Mouse (Mus musculus): ENCODE measurements at regions not wholly inside any gene's neighbourhood (a gene's known extent, or its start where the extent isn't known, plus 50 kb on each side); places are given as distances from the start of the nearest gene placed in this dataset.

DNA sequence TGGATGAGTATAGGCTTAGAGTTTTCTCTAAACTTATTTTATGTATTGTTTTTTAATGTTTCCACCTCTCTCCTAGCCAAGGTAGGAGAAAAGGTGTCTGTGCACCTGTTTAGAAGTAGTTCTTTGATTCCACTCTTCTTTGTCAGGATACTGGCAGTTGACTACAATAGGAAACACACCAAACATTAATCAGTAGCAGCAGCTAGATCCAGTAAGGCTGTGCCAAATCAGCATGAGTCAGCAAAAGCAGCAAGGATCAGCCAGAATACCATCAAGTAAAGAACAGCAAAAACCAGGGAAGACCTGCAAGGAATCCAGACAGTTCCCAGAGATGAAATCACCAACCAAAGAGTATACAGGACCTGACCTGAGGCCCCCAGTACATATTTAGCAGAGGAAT lies 303.7 kb downstream of the Gm21833 start:
- Histone ChIP-seq H3K4me2 (ENCODE audit: low read length) (no peak overlapping the region), H3K4me3 (ENCODE audit: low read depth, low read length) (no peak overlapping the region), H3K27ac (ENCODE audit: low read length) (no peak overlapping the region), H3K9me3 (replicated peaks; ENCODE audit: control insufficient read depth, low read length, poor library complexity, severe bottlenecking) (0 out of 2 replicates have a peak, but pooled peaks cover 2% of the 10 kb centered on the region), H3K9ac (ENCODE audit: low read depth, low read length) (no peak overlapping the region), H3K4me1 (ENCODE audit: control insufficient read depth, insufficient read depth, low read length) (no peaks in the 10 kb centered on the region), H3K36me3 (ENCODE audit: control insufficient read depth, insufficient read depth, low read length) (no peaks in the 10 kb centered on the region), H3K27me3 (ENCODE audit: control insufficient read depth, insufficient read depth, low read depth, low read length) (no peaks in the 10 kb centered on the region)
- ATAC-seq = no peak

DNA sequence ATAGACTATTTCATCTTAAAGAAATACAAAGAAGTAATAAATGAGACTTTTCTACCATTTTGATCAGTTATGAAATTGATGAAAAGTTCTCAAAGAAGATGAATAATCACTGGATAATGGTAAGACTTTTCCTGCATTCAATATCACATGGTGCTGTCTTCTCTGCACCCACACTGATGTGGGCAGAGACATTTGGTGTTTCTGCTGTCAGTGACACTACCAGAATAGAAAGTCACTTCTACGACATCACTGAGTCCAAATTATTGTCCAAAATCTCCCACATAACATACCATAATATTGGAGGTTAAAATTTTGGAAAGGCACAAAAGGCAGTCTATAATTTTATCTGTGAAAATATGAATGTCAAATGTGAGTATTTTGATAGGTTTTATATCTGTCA lies 344.8 kb downstream of the Gm21833 start:
- Histone ChIP-seq H3K9ac (ENCODE audit: low read depth, low read length) (no peak overlapping the region), H3K36me3 (ENCODE audit: control insufficient read depth, insufficient read depth, low read length) (no peaks in the 10 kb centered on the region), H3K27ac (ENCODE audit: low read length) (no peak overlapping the region), H3K4me1 (ENCODE audit: control insufficient read depth, insufficient read depth, low read length) (no peaks in the 10 kb centered on the region), H3K4me3 (ENCODE audit: low read depth, low read length) (no peak overlapping the region), H3K27me3 (ENCODE audit: control insufficient read depth, insufficient read depth, low read depth, low read length) (no peaks in the 10 kb centered on the region), H3K4me2 (ENCODE audit: low read length) (no peak overlapping the region), H3K9me3 (replicated peaks; ENCODE audit: control insufficient read depth, low read length, poor library complexity, severe bottlenecking) (no peaks in the 10 kb centered on the region)
- ATAC-seq = no peak
- 96% methylated on average over 1 of the region's 1 CpGs for WGBS

DNA sequence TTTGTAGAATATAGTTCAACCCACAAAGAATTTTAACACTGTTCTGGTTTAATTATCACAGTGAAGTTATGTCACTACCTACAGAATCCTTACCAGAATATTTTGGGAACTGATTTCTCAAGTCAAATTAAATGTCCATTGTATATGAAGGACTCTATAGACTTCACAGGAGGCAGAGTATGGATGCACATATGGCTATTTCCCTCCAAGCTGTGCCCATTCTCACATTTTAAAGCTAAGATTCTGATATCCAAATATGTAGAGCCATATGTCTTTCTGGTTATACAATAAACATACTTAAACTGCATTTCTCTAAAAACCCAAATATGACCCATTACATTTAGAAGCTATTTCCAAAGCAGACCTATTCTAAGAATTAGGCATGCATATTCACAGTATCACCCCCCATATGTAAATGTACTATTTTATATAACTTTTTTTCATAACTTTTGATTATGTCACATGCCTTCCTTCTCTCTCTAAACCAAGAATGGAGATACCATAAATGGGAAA lies 365.3 kb downstream of the Gm21833 start:
- no peak overlapping the region for H3K9ac ChIP-seq (ENCODE audit: low read depth, low read length)
- H3K9me3 ChIP-seq (replicated peaks; ENCODE audit: control insufficient read depth, low read length, poor library complexity, severe bottlenecking) = no peaks in the 10 kb centered on the region
- H3K36me3 ChIP-seq (ENCODE audit: control insufficient read depth, insufficient read depth, low read length) = no peaks in the 10 kb centered on the region
- H3K27ac ChIP-seq (ENCODE audit: low read length) = no peak overlapping the region
- no peaks in the 10 kb centered on the region for H3K4me1 ChIP-seq (ENCODE audit: control insufficient read depth, insufficient read depth, low read length)
- no peak overlapping the region for H3K4me2 ChIP-seq (ENCODE audit: low read length)
- no peaks in the 10 kb centered on the region for H3K27me3 ChIP-seq (ENCODE audit: control insufficient read depth, insufficient read depth, low read depth, low read length)
- ATAC-seq = no peak
- no peak overlapping the region for H3K4me3 ChIP-seq (ENCODE audit: low read depth, low read length)

DNA sequence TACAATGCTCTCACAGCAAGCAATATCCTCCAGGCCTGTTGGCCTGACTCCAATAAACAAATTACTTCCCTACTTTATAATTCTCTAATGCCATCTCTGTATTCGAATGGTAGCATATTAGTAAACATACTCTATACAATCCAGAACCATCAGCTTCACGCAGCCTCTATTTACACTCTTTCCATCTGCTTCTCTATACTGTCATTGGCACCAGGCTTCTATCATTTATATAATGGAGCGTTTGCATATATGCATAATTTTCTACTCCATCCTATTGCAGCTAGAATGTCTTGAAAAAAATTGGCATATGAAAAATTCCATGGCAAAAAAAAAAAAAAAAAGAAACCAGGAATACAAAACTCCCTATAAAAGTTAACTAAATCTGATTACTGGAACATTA lies 369.6 kb downstream of the Gm21833 start:
- no peak overlapping the region for H3K4me3 ChIP-seq (ENCODE audit: low read depth, low read length)
- no peaks in the 10 kb centered on the region for H3K27me3 ChIP-seq (ENCODE audit: control insufficient read depth, insufficient read depth, low read depth, low read length)
- H3K4me1 ChIP-seq (ENCODE audit: control insufficient read depth, insufficient read depth, low read length) = no peaks in the 10 kb centered on the region
- 84% methylated on average over 3 of the region's 3 CpGs for WGBS
- H3K4me2 ChIP-seq (ENCODE audit: low read length) = no peak overlapping the region
- H3K9me3 ChIP-seq (replicated peaks; ENCODE audit: control insufficient read depth, low read length, poor library complexity, severe bottlenecking) = no peaks in the 10 kb centered on the region
- H3K9ac ChIP-seq (ENCODE audit: low read depth, low read length) = no peak overlapping the region
- no peaks in the 10 kb centered on the region for H3K36me3 ChIP-seq (ENCODE audit: control insufficient read depth, insufficient read depth, low read length)
- no peak overlapping the region for H3K27ac ChIP-seq (ENCODE audit: low read length)
- no peak for ATAC-seq
